In genomic region chr8:34472434-34472833, GRCm38 (mm10) we compare ENCODE assay signal across 8 mouse cellular contexts.
DNase-seq lines count a peak whose midpoint lies in the region; ATAC-seq and TF ChIP-seq lines count a peak whose summit lies in the region.

No protein-coding gene starts in this region.

- WGBS in heart, embryonic 10.5 days: 18% methylated on average over 8 of the region's 8 CpGs
- WGBS in forebrain, embryonic 13.5 days: 24% methylated on average over 8 of the region's 8 CpGs
- 30% methylated on average over 8 of the region's 8 CpGs for WGBS in intestine, embryonic 16.5 days
- 44% methylated on average over 8 of the region's 8 CpGs for WGBS in kidney, adult 2 months

- H3K9me3 ChIP-seq in heart, embryonic 10.5 days: no peaks in the 10 kb centered on the region
- H3K9me3 ChIP-seq in forebrain, embryonic 13.5 days (replicated peaks): no peaks in the 10 kb centered on the region
- H3K9me3 ChIP-seq in intestine, embryonic 16.5 days (ENCODE audit: control insufficient read depth, low read length): peaks cover 3% of the 10 kb centered on the region; the same call in 1 of the 2 replicates

- no peak for DNase-seq in heart, embryonic 10.5 days (ENCODE audit: low spot score)
- no peak for DNase-seq in heart, postnatal 36 days
- DNase-seq in MN1 (ENCODE audit: low spot score): peak; percentile 75
- no peak for DNase-seq in cerebellum, adult 18-20 months
- no peak for DNase-seq in spleen, postnatal 36 days (ENCODE audit: low spot score in 2 of 2)
- no peak for DNase-seq in kidney, adult 2 months

- H3K27ac ChIP-seq in heart, embryonic 10.5 days: peak overlapping the region; percentile 72
- H3K27ac ChIP-seq in forebrain, embryonic 13.5 days: no peak overlapping the region
- no peak overlapping the region for H3K27ac ChIP-seq in intestine, embryonic 16.5 days (ENCODE audit: low read length)
- no peak overlapping the region for H3K27ac ChIP-seq in kidney, adult 2 months (ENCODE audit: insufficient read depth, low read depth, low read length)

- no peak for ATAC-seq in forebrain, embryonic 13.5 days
- ATAC-seq in intestine, embryonic 16.5 days: no peak

- H3K9ac ChIP-seq in forebrain, embryonic 13.5 days: no peak overlapping the region
- H3K9ac ChIP-seq in intestine, embryonic 16.5 days (ENCODE audit: low read depth, low read length): 0 out of 2 replicates have a peak overlapping the region, but pooled peaks have one; percentile 22

- H3K27me3 ChIP-seq in heart, embryonic 10.5 days (ENCODE audit: insufficient read depth, poor library complexity, severe bottlenecking): no peaks in the 10 kb centered on the region
- no peaks in the 10 kb centered on the region for H3K27me3 ChIP-seq in forebrain, embryonic 13.5 days
- no peaks in the 10 kb centered on the region for H3K27me3 ChIP-seq in intestine, embryonic 16.5 days (replicated peaks; ENCODE audit: control insufficient read depth, insufficient read depth, low read length)
- no peaks in the 10 kb centered on the region for H3K27me3 ChIP-seq in kidney, adult 2 months (replicated peaks; ENCODE audit: control insufficient read depth, insufficient read depth, low read length)

- no peaks in the 10 kb centered on the region for H3K36me3 ChIP-seq in heart, embryonic 10.5 days
- no peaks in the 10 kb centered on the region for H3K36me3 ChIP-seq in forebrain, embryonic 13.5 days (ENCODE audit: poor library complexity, severe bottlenecking)
- no peaks in the 10 kb centered on the region for H3K36me3 ChIP-seq in intestine, embryonic 16.5 days (ENCODE audit: control insufficient read depth, insufficient read depth, low read length)
- no peaks in the 10 kb centered on the region for H3K36me3 ChIP-seq in kidney, adult 2 months (ENCODE audit: control insufficient read depth, insufficient read depth, low read length)

- H3K4me2 ChIP-seq in forebrain, embryonic 13.5 days: 0 out of 2 replicates have a peak overlapping the region, but pooled peaks have one; percentile 16
- no peak overlapping the region for H3K4me2 ChIP-seq in intestine, embryonic 16.5 days (ENCODE audit: low read depth, low read length)

- peaks cover 56% of the 10 kb centered on the region for H3K4me1 ChIP-seq in heart, embryonic 10.5 days
- peaks cover 18% of the 10 kb centered on the region for H3K4me1 ChIP-seq in forebrain, embryonic 13.5 days
- H3K4me1 ChIP-seq in intestine, embryonic 16.5 days (ENCODE audit: control insufficient read depth, insufficient read depth, low read length): peaks cover 12% of the 10 kb centered on the region; the same call in 1 of the 2 replicates
- no peaks in the 10 kb centered on the region for H3K4me1 ChIP-seq in kidney, adult 2 months (ENCODE audit: control insufficient read depth, insufficient read depth, low read length)

- no peak for TF ChIP-seq CTCF in kidney, adult 2 months (conservative IDR thresholded peaks at IDR 0.05; ENCODE audit: insufficient read depth, insufficient read length, low read depth, low read length)

- peak overlapping the region; percentile 36 for H3K4me3 ChIP-seq in heart, embryonic 10.5 days
- no peak overlapping the region for H3K4me3 ChIP-seq in forebrain, embryonic 13.5 days
- H3K4me3 ChIP-seq in intestine, embryonic 16.5 days (ENCODE audit: low read length): no peak overlapping the region
- no peak overlapping the region for H3K4me3 ChIP-seq in kidney, adult 2 months (ENCODE audit: insufficient read depth, low read depth, low read length)

- TF ChIP-seq POLR2A in kidney, adult 2 months (IDR thresholded peaks at IDR 0.05; ENCODE audit: low read depth, low read length): no peak

- intact Hi-C loops in heart, postnatal 36 days (cut with DNase I): no loop called here
